Mouse (Mus musculus): ENCODE measurements at regions not wholly inside any gene's neighbourhood (a gene's known extent, or its start where the extent isn't known, plus 50 kb on each side); places are given as distances from the start of the nearest gene placed in this dataset.
A peak's percentile ranks its signal among the peaks of the same experiment; 100 is the strongest.

GRCm38 (mm10) chr7:93424717-93425116 is 345.1 kb downstream of the Fam181b start:
- DNase-seq (ENCODE audit: low read depth) = peak; percentile 47

- DNase-seq (ENCODE audit: low read depth) = no peak
Measured at GRCm38 (mm10) chr7:93435034-93435433, 355.4 kb downstream of the Fam181b start.

- DNase-seq (ENCODE audit: low read depth) = peak; percentile 39
Measured at GRCm38 (mm10) chr7:93454071-93454470, 374.4 kb downstream of the Fam181b start.

- peak; percentile 54 for DNase-seq (ENCODE audit: low read depth)
Measured at GRCm38 (mm10) chr7:93463377-93463776, 383.7 kb downstream of the Fam181b start.

- no peak for DNase-seq (ENCODE audit: low read depth)
Measured at GRCm38 (mm10) chr7:93473371-93473770, 393.7 kb downstream of the Fam181b start.

GRCm38 (mm10) chr7:93510636-93511035 is 431.0 kb downstream of the Fam181b start:
- peak; percentile 49 for DNase-seq (ENCODE audit: low read depth)

GRCm38 (mm10) chr7:93511237-93511636 is 431.6 kb downstream of the Fam181b start:
- no peak for DNase-seq (ENCODE audit: low read depth)

- DNase-seq (ENCODE audit: low read depth) = peak; percentile 80
Measured at GRCm38 (mm10) chr7:93559131-93559530, 479.5 kb downstream of the Fam181b start.

- no peak for DNase-seq (ENCODE audit: low read depth)
Measured at GRCm38 (mm10) chr7:93577523-93577922, 497.9 kb downstream of the Fam181b start.

- peak; percentile 9 for DNase-seq (ENCODE audit: low read depth)
Measured at GRCm38 (mm10) chr7:93587121-93587520, 507.5 kb downstream of the Fam181b start.

- DNase-seq (ENCODE audit: low read depth) = no peak
Measured at GRCm38 (mm10) chr7:93588088-93588487, 508.4 kb downstream of the Fam181b start.
